Mouse (Mus musculus) lung, embryonic 15.5 days (tissue): Measurements from ENCODE around the gene Kcnma1. TPM values are rescaled to one million over a fixed set of nuclear protein-coding genes. Genes with fewer than 3 reads are reported as not detected.

Experiments
- ATAC-seq: fragments of 200-750 bp; cut with Nextera tagmentation; 2 replicates; pipeline ENCODE4 v1.8.0; 2017; ENCODE audit warnings: moderate number of reproducible peaks, borderline replicate concordance; ENCODE audit not compliant: low FRiP score, low TSS enrichment; ENCODE audit errors: extremely low read depth
- H3K27ac ChIP-seq: fragments of 300-500 bp; sonication (generic); 2 replicates; pipeline ENCODE4 v1.5.1; 2015; ENCODE audit warnings: moderate library complexity, mild to moderate bottlenecking, inconsistent platforms
- H3K27me3 ChIP-seq: fragments of 300-500 bp; sonication (generic); 2 replicates; pipeline ENCODE4 v1.6.1; 2015; ENCODE audit warnings: inconsistent platforms
- H3K36me3 ChIP-seq: fragments of 300-500 bp; sonication (generic); 2 replicates; pipeline ENCODE4 v1.6.1; 2015; ENCODE audit warnings: inconsistent platforms
- H3K4me1 ChIP-seq: fragments of 300-500 bp; sonication (generic); 2 replicates; pipeline ENCODE4 v1.6.1; 2015; ENCODE audit warnings: inconsistent platforms
- H3K4me2 ChIP-seq: fragments of 300-500 bp; sonication (generic); 2 replicates; pipeline ENCODE4 v1.6.1; 2015; ENCODE audit warnings: inconsistent platforms, mild to moderate bottlenecking, moderate library complexity
- H3K4me3 ChIP-seq: fragments of 300-500 bp; sonication (generic); 2 replicates; pipeline ENCODE4 v1.5.1; 2015; ENCODE audit warnings: mild to moderate bottlenecking, inconsistent platforms
- H3K9ac ChIP-seq: fragments of 300-500 bp; sonication (generic); 2 replicates; pipeline ENCODE4 v1.6.1; 2015; ENCODE audit warnings: inconsistent platforms
- H3K9me3 ChIP-seq: fragments of 300-500 bp; sonication (generic); 2 replicates; pipeline ENCODE4 v1.6.1; 2016; ENCODE audit warnings: inconsistent platforms
- WGBS: fragments of 180-500 bp; shearing (Covaris S2); methylation state at CpG from one replicate; pipeline ENCODE4 v1.1.7; 2015; 5-methylcytosine and 5-hydroxymethylcytosine counted together
- polyA plus RNA-seq: library from polyadenylated mRNA; unstranded; fragments of >200 nt; fragmentation: Nextera tagmentation; extraction: Ambion mirVana; gene quantifications from 2 replicates; pipeline ENCODE4 v1.2.1, GENCODE M21; 2015

Gene Kcnma1
- polyA plus RNA-seq, 1 experiment from 2014 or later: 1.4 TPM

- H3K4me3 ChIP-seq: peak overlapping the region; percentile 64
- H3K36me3 ChIP-seq: no peaks in the 10 kb centered on the region
- H3K27me3 ChIP-seq: peaks cover 88% of the 10 kb centered on the region
- H3K9ac ChIP-seq: peak overlapping the region; percentile 47
- WGBS: under 1% methylated on average over 58 of the region's 82 CpGs
- H3K27ac ChIP-seq: no peak overlapping the region
- peak overlapping the region; percentile 99 for H3K4me2 ChIP-seq
- peak; percentile 59; the same call in 1 of the 2 replicates for ATAC-seq
- H3K4me1 ChIP-seq: peaks cover 14% of the 10 kb centered on the region
- H3K9me3 ChIP-seq: no peaks in the 10 kb centered on the region
Measured at GRCm38 (mm10) chr14:24004471-24005271, 9.6 kb downstream of the Kcnma1 start.

GRCm38 (mm10) chr14:24003450-24004381 lies 10.6 kb downstream of the Kcnma1 start:
- peak overlapping the region; percentile 64 for H3K4me3 ChIP-seq
- no peaks in the 10 kb centered on the region for H3K36me3 ChIP-seq
- no peaks in the 10 kb centered on the region for H3K9me3 ChIP-seq
- 0 out of 2 replicates have a peak, but pooled peaks have one; percentile 29 for ATAC-seq
- peaks cover 89% of the 10 kb centered on the region for H3K27me3 ChIP-seq
- H3K4me2 ChIP-seq: peak overlapping the region; percentile 99
- peaks cover 14% of the 10 kb centered on the region for H3K4me1 ChIP-seq
- H3K9ac ChIP-seq: peak overlapping the region; percentile 47; the same call in 1 of the 2 replicates
- no peak overlapping the region for H3K27ac ChIP-seq
- WGBS: 2% methylated on average over 59 of the region's 85 CpGs

DNA sequence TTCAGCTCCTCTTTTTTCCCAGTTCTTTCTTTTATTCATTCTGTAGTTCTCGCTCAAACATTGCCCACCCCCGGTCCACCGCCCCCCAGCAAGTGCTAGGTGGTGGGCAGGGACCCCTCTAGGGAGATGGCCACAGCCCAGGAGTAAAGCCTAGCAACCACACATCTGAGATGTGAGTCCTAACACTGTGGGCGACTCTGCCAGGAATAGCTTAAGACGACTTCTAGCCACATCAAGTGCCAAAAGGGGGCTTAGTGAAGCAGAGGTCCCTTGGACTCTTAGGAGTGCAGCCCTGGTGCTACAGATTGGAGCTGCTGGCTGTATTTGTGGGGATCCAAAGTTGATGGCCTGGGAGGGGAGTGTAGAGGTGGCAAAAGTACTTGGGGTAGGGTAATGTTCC lies 11.6 kb downstream of the Kcnma1 start:
- no peaks in the 10 kb centered on the region for H3K9me3 ChIP-seq
- H3K36me3 ChIP-seq: no peaks in the 10 kb centered on the region
- H3K4me2 ChIP-seq: no peak overlapping the region
- WGBS: 35% methylated on average over 5 of the region's 5 CpGs
- peaks cover 87% of the 10 kb centered on the region for H3K27me3 ChIP-seq
- peaks cover 14% of the 10 kb centered on the region for H3K4me1 ChIP-seq
- no peak overlapping the region for H3K9ac ChIP-seq
- H3K27ac ChIP-seq: no peak overlapping the region
- no peak for ATAC-seq
- H3K4me3 ChIP-seq: 0 out of 2 replicates have a peak overlapping the region, but pooled peaks have one; percentile 64

DNA sequence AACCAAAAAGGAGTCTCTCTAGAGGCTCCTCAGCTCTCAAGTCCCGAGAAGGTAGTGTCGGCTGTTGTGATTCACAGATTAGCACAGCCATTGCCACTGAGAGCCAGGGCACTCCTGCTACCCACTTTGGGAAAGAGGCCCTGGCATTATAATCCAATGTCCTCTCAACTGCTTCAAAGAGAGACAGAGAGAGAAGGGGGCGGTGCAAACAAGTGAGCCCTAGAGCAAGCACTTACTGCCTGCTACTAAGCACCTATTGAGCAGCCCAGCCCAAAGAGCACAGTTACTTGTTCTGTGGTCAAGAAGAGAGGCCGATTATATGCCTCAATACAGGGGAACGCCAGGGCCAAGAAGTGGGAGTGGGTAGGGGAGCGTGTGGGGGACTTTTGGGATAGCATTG lies 16.4 kb downstream of the Kcnma1 start:
- no peak overlapping the region for H3K9ac ChIP-seq
- H3K4me1 ChIP-seq: no peaks in the 10 kb centered on the region
- no peak for ATAC-seq
- H3K4me2 ChIP-seq: no peak overlapping the region
- H3K9me3 ChIP-seq: no peaks in the 10 kb centered on the region
- WGBS: 58% methylated on average over 6 of the region's 6 CpGs
- H3K36me3 ChIP-seq: no peaks in the 10 kb centered on the region
- H3K4me3 ChIP-seq: no peak overlapping the region
- no peak overlapping the region for H3K27ac ChIP-seq
- H3K27me3 ChIP-seq: peaks cover 39% of the 10 kb centered on the region

- no peak overlapping the region for H3K4me2 ChIP-seq
- ATAC-seq: no peak
- peaks cover 19% of the 10 kb centered on the region for H3K27me3 ChIP-seq
- H3K9ac ChIP-seq: no peak overlapping the region
- H3K4me1 ChIP-seq: no peaks in the 10 kb centered on the region
- H3K9me3 ChIP-seq: no peaks in the 10 kb centered on the region
- H3K4me3 ChIP-seq: no peak overlapping the region
- H3K36me3 ChIP-seq: no peaks in the 10 kb centered on the region
- no peak overlapping the region for H3K27ac ChIP-seq
- 87% methylated on average over 3 of the region's 3 CpGs for WGBS
Measured at GRCm38 (mm10) chr14:23995831-23996230, 18.5 kb downstream of the Kcnma1 start.

DNA sequence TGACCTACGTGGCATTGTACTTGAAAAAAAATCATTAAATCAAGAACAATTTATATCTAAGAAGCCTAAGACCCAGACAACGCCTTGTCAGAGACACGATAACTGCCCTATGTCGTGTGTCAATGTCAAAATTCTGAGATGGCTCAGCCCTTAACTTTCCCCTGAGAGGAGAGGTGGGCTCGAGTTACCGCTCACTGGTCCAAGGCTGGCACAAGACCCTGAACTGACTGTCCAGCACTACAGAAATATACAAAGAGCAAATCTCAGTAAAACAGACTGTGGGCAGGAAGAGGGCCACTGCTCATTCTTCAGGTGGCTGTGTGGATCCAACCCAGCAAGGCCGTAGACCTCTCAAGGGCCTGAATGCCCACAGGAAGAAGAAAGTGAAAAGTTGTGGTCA lies 23.4 kb downstream of the Kcnma1 start:
- ATAC-seq: no peak
- no peak overlapping the region for H3K4me2 ChIP-seq
- WGBS: 72% methylated on average over 7 of the region's 7 CpGs
- no peaks in the 10 kb centered on the region for H3K9me3 ChIP-seq
- H3K36me3 ChIP-seq: no peaks in the 10 kb centered on the region
- no peak overlapping the region for H3K9ac ChIP-seq
- no peaks in the 10 kb centered on the region for H3K27me3 ChIP-seq
- H3K4me3 ChIP-seq: no peak overlapping the region
- no peak overlapping the region for H3K27ac ChIP-seq
- no peaks in the 10 kb centered on the region for H3K4me1 ChIP-seq

DNA sequence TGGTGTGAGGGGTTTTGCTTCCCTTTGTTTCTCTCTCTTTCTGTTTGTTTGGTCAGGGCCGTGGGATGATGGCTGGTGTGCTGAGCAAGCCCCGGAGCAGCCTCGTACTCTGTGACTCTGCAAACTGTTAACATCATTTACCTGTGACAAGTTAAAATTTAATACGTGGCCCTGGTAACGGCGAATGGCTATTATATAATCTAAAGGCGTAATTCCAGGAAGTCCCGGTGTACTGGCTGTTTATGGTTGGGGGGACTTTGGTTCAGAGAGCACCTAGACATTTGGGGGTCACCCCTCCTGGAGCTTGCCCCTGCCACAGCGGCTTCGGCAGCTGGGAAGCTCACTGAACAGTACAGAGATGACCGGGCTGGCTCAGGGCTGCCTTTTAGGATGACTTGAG lies 24.6 kb downstream of the Kcnma1 start:
- Histone ChIP-seq H3K4me3 (no peak overlapping the region), H3K36me3 (no peaks in the 10 kb centered on the region), H3K4me2 (no peak overlapping the region), H3K27ac (no peak overlapping the region), H3K4me1 (no peaks in the 10 kb centered on the region), H3K27me3 (no peaks in the 10 kb centered on the region), H3K9me3 (no peaks in the 10 kb centered on the region), H3K9ac (no peak overlapping the region)
- ATAC-seq: no peak
- WGBS: 69% methylated on average over 11 of the region's 11 CpGs

DNA sequence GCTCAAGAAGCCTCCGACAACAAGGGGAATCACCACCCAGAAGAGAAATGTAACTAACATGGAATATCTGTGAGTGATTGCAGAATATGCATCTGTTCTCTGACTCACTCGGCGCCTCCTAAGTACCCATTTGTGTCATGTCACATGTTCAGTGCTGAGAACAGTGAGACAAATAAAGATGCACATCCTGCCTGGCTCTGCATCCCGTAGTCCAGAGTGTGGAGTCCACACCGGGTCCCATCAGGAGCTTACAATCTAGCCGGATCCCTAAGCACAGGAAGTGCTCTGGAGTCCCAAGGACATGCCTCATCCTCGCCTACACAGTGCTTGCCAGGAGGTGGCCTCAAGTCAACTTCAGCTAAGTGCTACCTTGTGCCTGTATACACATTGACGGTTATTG lies 32.1 kb downstream of the Kcnma1 start:
- Histone ChIP-seq H3K4me3 (no peak overlapping the region), H3K36me3 (no peaks in the 10 kb centered on the region), H3K4me1 (no peaks in the 10 kb centered on the region), H3K9ac (no peak overlapping the region), H3K4me2 (no peak overlapping the region), H3K27ac (no peak overlapping the region), H3K9me3 (no peaks in the 10 kb centered on the region), H3K27me3 (no peaks in the 10 kb centered on the region)
- WGBS: 68% methylated on average over 8 of the region's 8 CpGs
- ATAC-seq: no peak

GRCm38 (mm10) chr14:23974685-23975084 lies 39.6 kb downstream of the Kcnma1 start:
- no peak for ATAC-seq

GRCm38 (mm10) chr14:23966471-23966870 lies 47.8 kb downstream of the Kcnma1 start:
- H3K4me2 ChIP-seq: no peak overlapping the region
- no peaks in the 10 kb centered on the region for H3K4me1 ChIP-seq
- H3K9ac ChIP-seq: no peak overlapping the region
- no peak for ATAC-seq
- no peak overlapping the region for H3K4me3 ChIP-seq
- WGBS: 50% methylated on average over 8 of the region's 8 CpGs
- H3K27ac ChIP-seq: no peak overlapping the region
- no peaks in the 10 kb centered on the region for H3K9me3 ChIP-seq
- no peaks in the 10 kb centered on the region for H3K36me3 ChIP-seq
- H3K27me3 ChIP-seq: no peaks in the 10 kb centered on the region

More at GRCm38 (mm10) chr14:23974685-23975084, 39.6 kb downstream of the Kcnma1 start:
- Histone ChIP-seq H3K36me3 (no peaks in the 10 kb centered on the region), H3K4me2 (no peak overlapping the region), H3K27ac (no peak overlapping the region), H3K27me3 (no peaks in the 10 kb centered on the region), H3K9ac (no peak overlapping the region), H3K9me3 (no peaks in the 10 kb centered on the region), H3K4me3 (no peak overlapping the region), H3K4me1 (no peaks in the 10 kb centered on the region)
- WGBS: 84% methylated on average over 2 of the region's 2 CpGs

GRCm38 (mm10) chr14:23959061-23959460 lies 55.2 kb downstream of the Kcnma1 start:
- 39% methylated on average over 11 of the region's 11 CpGs for WGBS
- ATAC-seq: peak; percentile 27; the same call in 1 of the 2 replicates
- H3K4me1 ChIP-seq: no peaks in the 10 kb centered on the region

GRCm38 (mm10) chr14:23957270-23957669 lies 57.0 kb downstream of the Kcnma1 start:
- Histone ChIP-seq H3K4me1 (no peaks in the 10 kb centered on the region), H3K27me3 (no peaks in the 10 kb centered on the region), H3K27ac (no peak overlapping the region), H3K4me3 (no peak overlapping the region), H3K4me2 (no peak overlapping the region), H3K36me3 (no peaks in the 10 kb centered on the region), H3K9ac (no peak overlapping the region), H3K9me3 (no peaks in the 10 kb centered on the region)
- no peak for ATAC-seq
- WGBS: 76% methylated on average over 4 of the region's 4 CpGs

More at GRCm38 (mm10) chr14:23959061-23959460, 55.2 kb downstream of the Kcnma1 start:
- H3K27me3 ChIP-seq: no peaks in the 10 kb centered on the region
- no peak overlapping the region for H3K9ac ChIP-seq
- no peaks in the 10 kb centered on the region for H3K36me3 ChIP-seq
- H3K27ac ChIP-seq: no peak overlapping the region
- no peaks in the 10 kb centered on the region for H3K9me3 ChIP-seq
- H3K4me2 ChIP-seq: no peak overlapping the region
- H3K4me3 ChIP-seq: no peak overlapping the region
